Mouse (Mus musculus) bone marrow macrophage, adult 2 months (primary cell): Measurements from ENCODE around the gene Hpd.
"Not testable (repeated sequence)": the region's sequence is repeated elsewhere in the genome, so short reads cannot be mapped to it uniquely, and the experiment has no call there.

Source experiments
- CTCF ChIP-seq: IDR thresholded peaks from 2 replicates; pipeline ENCODE4 v1.5.1; 2012; ENCODE audit warnings: low read depth, mild to moderate bottlenecking, low read length, moderate library complexity
- POLR2A ChIP-seq: IDR thresholded peaks from 2 replicates; pipeline ENCODE4 v1.6.1; 2012; ENCODE audit warnings: mild to moderate bottlenecking, low read depth, low read length, borderline replicate concordance

DNA sequence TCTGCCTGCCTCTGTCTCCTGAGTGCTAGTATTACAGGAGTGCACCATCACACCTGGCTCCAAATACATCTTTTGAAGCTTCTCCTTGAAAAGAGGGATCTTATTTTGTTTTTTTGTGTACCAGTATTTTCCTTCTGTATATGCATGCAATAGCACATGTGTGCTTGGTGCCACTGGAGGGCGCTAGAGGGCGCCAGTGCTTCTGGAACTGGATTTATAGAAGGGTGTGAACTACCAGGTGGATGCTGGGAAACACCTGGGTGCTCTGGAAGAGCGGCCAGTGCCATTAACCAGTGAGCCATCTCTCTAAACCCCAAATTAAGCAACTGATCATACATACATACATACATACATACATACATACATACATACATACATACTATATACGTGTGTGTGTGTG lies 20.2 kb upstream of the Hpd start:
- TF ChIP-seq CTCF, POLR2A: not testable (repeated sequence)
